Mouse (Mus musculus): ENCODE measurements around the gene Gm15446.
"Not testable (repeated sequence)": the region's sequence is repeated elsewhere in the genome, so short reads cannot be mapped to it uniquely, and the experiment has no call there.

Gene Gm15446

DNA sequence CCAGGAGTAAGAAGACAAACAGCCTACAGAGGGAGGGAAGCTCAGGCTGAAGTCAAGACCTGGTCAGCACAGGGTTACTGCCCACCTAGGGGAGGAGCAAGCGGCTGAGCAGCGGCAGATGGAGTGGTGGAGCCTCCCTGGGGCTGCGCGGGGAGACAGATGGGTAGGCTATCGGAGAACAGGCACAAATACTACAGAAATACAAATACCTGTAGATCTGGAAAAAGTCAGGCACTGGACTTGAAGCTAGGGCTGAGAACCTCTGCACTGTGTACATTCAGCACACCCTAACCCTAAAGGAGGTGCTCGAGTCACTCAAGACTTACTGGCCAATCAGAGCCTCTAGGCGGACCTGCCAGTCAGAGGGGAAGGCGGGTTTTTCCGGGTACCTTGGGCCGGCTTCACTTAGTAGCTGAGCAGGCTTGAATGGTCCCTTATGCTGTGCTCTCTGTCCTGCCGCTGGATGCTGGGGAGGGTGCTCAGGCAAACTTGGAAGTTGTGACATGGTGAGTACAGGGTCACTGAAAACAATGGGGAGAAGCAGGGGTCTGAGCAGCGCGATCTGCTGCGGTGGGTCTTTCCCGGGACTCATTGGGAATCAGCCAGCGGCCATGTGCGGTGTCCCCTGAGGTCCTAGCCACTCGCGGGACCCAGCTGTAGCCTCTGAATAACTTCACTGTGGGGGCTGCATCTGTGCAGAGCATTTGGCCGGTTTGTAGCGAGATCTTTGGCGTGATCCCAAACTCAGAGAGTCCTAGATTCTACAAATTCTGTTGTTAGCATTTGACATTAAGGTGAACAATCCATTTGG is at the start of gene Gm15446:
Gm15446 (plus strand) TSS at position 140 of the 811 bp plus-strand sequence.
- peak; percentile 94 to 95 for DNase-seq (ENCODE audit: low spot score in 2 of 2)

DNA sequence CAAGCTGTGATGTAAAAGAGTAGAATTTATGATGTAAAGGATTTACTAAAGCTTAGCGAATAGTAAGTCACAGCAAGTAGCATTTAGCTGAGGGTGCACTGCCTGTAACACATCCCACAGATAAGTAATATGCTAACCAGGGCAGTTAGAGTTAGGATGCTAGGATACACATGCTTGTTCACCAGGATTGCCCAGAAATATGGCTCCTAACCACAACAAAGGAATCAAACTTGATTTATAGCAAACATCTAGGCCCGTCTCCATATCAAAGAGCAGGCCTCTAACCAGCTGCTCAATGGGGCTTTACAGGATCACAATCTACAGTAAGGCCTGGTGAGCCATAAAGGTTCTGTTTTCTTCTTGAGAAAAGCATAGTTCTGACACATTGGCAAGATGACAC is 929 bp downstream of the Gm15446 start:
- DNase-seq (ENCODE audit: low spot score in 2 of 2) = not testable (repeated sequence)

DNA sequence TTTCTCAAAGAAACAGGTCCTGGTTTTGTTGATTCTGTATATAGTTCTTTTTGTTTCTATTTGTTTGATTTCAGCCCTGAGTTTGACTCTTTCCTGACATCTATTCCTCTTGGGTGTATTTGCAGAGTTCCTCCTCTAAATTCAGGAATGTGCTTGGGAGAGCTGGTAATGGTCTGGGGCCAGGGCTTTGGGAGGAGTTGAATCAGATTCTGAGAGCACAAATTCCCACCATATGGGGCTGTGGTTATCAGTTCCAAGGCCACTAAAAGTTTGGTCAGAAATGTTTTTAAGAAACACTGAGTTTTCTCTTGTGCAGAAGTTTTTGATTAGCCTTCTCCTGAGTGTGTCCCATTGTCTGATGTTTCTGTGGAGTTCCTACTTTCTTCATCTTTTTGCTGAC is 1.7 kb downstream of the Gm15446 start:
- no peak for DNase-seq (ENCODE audit: low spot score in 2 of 2)

- DNase-seq (ENCODE audit: low spot score in 2 of 2) = no peak
Observed at GRCm38 (mm10) chr5:109950281-109950680, 27.1 kb downstream of the Gm15446 start.

DNA sequence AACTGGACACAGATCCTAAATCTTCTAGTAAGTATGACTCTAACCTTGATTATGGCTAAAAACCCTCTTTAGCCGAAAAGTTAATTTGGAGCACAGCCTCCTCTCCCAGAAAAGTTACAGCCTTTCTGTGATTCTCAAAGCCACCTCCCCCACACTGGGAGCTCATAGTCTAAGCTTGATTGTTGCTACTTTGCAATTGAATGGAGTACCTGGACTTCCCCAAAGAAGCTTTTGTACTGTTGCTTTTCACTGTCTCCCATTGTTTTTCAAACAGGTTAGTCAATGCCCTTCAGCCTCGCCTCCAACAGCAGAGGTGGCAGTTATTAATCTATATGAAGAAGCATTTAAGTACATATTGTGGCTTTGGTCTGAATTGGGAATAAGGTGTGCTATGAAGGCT is 57.5 kb downstream of the Gm15446 start:
- DNase-seq (ENCODE audit: low spot score in 2 of 2) = not testable (repeated sequence)
